14 mouse cellular contexts compared by ENCODE assay signal in the genomic region with DNA sequence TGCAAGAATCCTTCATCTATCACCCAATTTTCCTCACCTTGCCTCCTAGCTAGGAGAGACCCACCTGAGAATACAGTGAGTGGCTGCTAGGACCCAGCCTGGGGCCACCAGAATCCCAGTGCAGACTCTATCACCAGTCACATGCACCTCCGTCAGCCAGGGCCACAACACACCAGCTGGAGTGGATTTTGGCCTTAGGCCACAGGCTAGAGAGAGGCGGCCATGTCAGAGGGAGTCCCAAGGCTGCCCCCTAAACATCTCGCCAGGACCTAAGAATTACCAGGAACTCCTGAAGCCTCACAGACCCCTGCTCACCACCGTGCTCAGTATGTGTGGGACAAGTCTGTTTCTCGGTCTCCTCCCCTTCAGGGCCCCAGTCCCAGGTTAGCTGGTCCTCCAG. TPM values are rescaled to one million over a fixed set of nuclear protein-coding genes. Genes with fewer than 3 reads are reported as not detected.
A peak's percentile ranks its signal among the peaks of the same experiment; 100 is the strongest.
DNase-seq lines count a peak whose midpoint lies in the region; ATAC-seq and TF ChIP-seq lines count a peak whose summit lies in the region.
"Had no signal": no experiment of that assay in that cellular context is flagged by ENCODE, and none has a peak within 500 bp of the region (broad histone marks: within the 10 kb centered on the region; RNA-seq: fewer than 3 reads in every experiment).

No protein-coding gene starts in this region.

- no peak overlapping the region for H3K27ac ChIP-seq in liver, embryonic 13.5 days
- no peak overlapping the region for H3K27ac ChIP-seq in liver, embryonic 11.5 days (ENCODE audit: low read depth, low read length)
- H3K27ac ChIP-seq in hindbrain, embryonic 14.5 days: no peak overlapping the region
- H3K27ac ChIP-seq in heart, adult 2 months: no peak overlapping the region

- no peak for ATAC-seq in liver, embryonic 13.5 days (ENCODE audit: low read depth)
- no peak for ATAC-seq in liver, embryonic 11.5 days (replicated peaks; ENCODE audit: low FRiP score)
- no peak for ATAC-seq in hindbrain, embryonic 14.5 days (ENCODE audit: low FRiP score)
- ATAC-seq: midbrain, embryonic 16.5 days had no signal

- TF ChIP-seq CTCF in E14TG2a.4 (conservative IDR thresholded peaks at IDR 0.05; ENCODE audit: low read length): no peak
- TF ChIP-seq CTCF in heart, adult 2 months (IDR thresholded peaks at IDR 0.05): no peak

- no peak overlapping the region for H3K4me3 ChIP-seq in liver, embryonic 13.5 days (replicated peaks)
- H3K4me3 ChIP-seq in liver, embryonic 11.5 days (ENCODE audit: low read depth, low read length): no peak overlapping the region
- peak overlapping the region; percentile 94 for H3K4me3 ChIP-seq in E14TG2a.4 (replicated peaks; ENCODE audit: low read length)
- no peak overlapping the region for H3K4me3 ChIP-seq in hindbrain, embryonic 14.5 days (replicated peaks; ENCODE audit: low read length)
- no peak overlapping the region for H3K4me3 ChIP-seq in heart, adult 2 months

- H3K4me1 ChIP-seq in liver, embryonic 13.5 days (replicated peaks): peaks cover 64% of the 10 kb centered on the region
- peaks cover 40% of the 10 kb centered on the region for H3K4me1 ChIP-seq in liver, embryonic 11.5 days (replicated peaks; ENCODE audit: control insufficient read depth, insufficient read depth, low read length)
- peaks cover 72% of the 10 kb centered on the region for H3K4me1 ChIP-seq in E14TG2a.4 (replicated peaks; ENCODE audit: low read depth, low read length)
- H3K4me1 ChIP-seq in hindbrain, embryonic 14.5 days (replicated peaks; ENCODE audit: control insufficient read depth, insufficient read depth, low read length): peaks cover 5% of the 10 kb centered on the region
- no peaks in the 10 kb centered on the region; the same call in 1 of the 2 replicates for H3K4me1 ChIP-seq in heart, adult 2 months (ENCODE audit: control insufficient read depth, insufficient read depth, low read length)

- H3K4me2 ChIP-seq in liver, embryonic 13.5 days: no peak overlapping the region
- no peak overlapping the region for H3K4me2 ChIP-seq in liver, embryonic 11.5 days
- H3K4me2 ChIP-seq in hindbrain, embryonic 14.5 days (replicated peaks): no peak overlapping the region

- H3K9me3 ChIP-seq in liver, embryonic 13.5 days (replicated peaks): no peaks in the 10 kb centered on the region
- H3K9me3 ChIP-seq in liver, embryonic 11.5 days (ENCODE audit: control insufficient read depth, low read length): no peaks in the 10 kb centered on the region
- H3K9me3 ChIP-seq in E14TG2a.4 (ENCODE audit: low read length): no peaks in the 10 kb centered on the region
- H3K9me3 ChIP-seq in hindbrain, embryonic 14.5 days (ENCODE audit: control insufficient read depth, low read length): no peaks in the 10 kb centered on the region

- H3K36me3 ChIP-seq in liver, embryonic 13.5 days: no peaks in the 10 kb centered on the region
- no peaks in the 10 kb centered on the region for H3K36me3 ChIP-seq in liver, embryonic 11.5 days (ENCODE audit: control insufficient read depth, insufficient read depth, low read length)
- no peaks in the 10 kb centered on the region for H3K36me3 ChIP-seq in E14TG2a.4 (ENCODE audit: insufficient read depth, low read length)
- H3K36me3 ChIP-seq in hindbrain, embryonic 14.5 days (replicated peaks; ENCODE audit: control insufficient read depth, insufficient read depth): no peaks in the 10 kb centered on the region
- no peaks in the 10 kb centered on the region for H3K36me3 ChIP-seq in heart, adult 2 months (ENCODE audit: control insufficient read depth, insufficient read depth, low read length)

- DNase-seq in heart, adult 11 months: peak; percentile 92
- DNase-seq in heart, adult 8-10 months (ENCODE audit: low spot score): no peak
- DNase-seq in liver, embryonic 13.5 days: no peak
- no peak for DNase-seq in liver, embryonic 11.5 days (ENCODE audit: low spot score)
- no peak for DNase-seq in hindbrain, embryonic 14.5 days (ENCODE audit: low spot score)
- DNase-seq in gastrocnemius, adult 18-20 months (ENCODE audit: low spot score): no peak
- no peak for DNase-seq in heart, adult 2 months
- DNase-seq: cerebellum, postnatal 36 days; kidney, postnatal 14 days; right cerebral cortex, adult 18-20 months; thymus, postnatal 14 days had no signal

- 73% methylated on average over 5 of the region's 5 CpGs for WGBS in liver, embryonic 13.5 days (ENCODE audit: insufficient replicate concordance)
- WGBS in liver, embryonic 11.5 days: 85% methylated on average over 5 of the region's 5 CpGs
- 90% methylated on average over 5 of the region's 5 CpGs for WGBS in hindbrain, embryonic 14.5 days
- 84% methylated on average over 5 of the region's 5 CpGs for WGBS in heart, adult 2 months

- no peaks in the 10 kb centered on the region for H3K79me2 ChIP-seq in heart, adult 2 months (replicated peaks; ENCODE audit: control insufficient read depth, insufficient read depth, low read length)

- H3K9ac ChIP-seq in liver, embryonic 13.5 days: 0 out of 2 replicates have a peak overlapping the region, but pooled peaks have one; percentile 86
- H3K9ac ChIP-seq in liver, embryonic 11.5 days (ENCODE audit: low read depth, low read length): no peak overlapping the region
- peak overlapping the region; percentile 46; the same call in 1 of the 2 replicates for H3K9ac ChIP-seq in hindbrain, embryonic 14.5 days
- no peak overlapping the region for H3K9ac ChIP-seq in heart, adult 2 months (ENCODE audit: low read depth, low read length)

- intact Hi-C loops in heart, adult 2 months (cut with DNase I): loop anchor here (2.0 kb wide), 1 partner anchor 133 kb away; the partner anchor contains the start of gene Hsd3b7

- H3K27me3 ChIP-seq in liver, embryonic 13.5 days: no peaks in the 10 kb centered on the region; the same call in 1 of the 2 replicates
- no peaks in the 10 kb centered on the region for H3K27me3 ChIP-seq in liver, embryonic 11.5 days (replicated peaks; ENCODE audit: control insufficient read depth, insufficient read depth, low read length)
- H3K27me3 ChIP-seq in E14TG2a.4 (ENCODE audit: insufficient read depth, low read length): peaks cover 2% of the 10 kb centered on the region; the same call in 1 of the 2 replicates
- peaks cover 12% of the 10 kb centered on the region; the same call in 1 of the 2 replicates for H3K27me3 ChIP-seq in hindbrain, embryonic 14.5 days (ENCODE audit: control insufficient read depth, insufficient read depth, low read length)
- H3K27me3 ChIP-seq in heart, adult 2 months (ENCODE audit: control insufficient read depth, insufficient read depth, low read length): no peaks in the 10 kb centered on the region

- TF ChIP-seq POLR2A in heart, adult 2 months (IDR thresholded peaks at IDR 0.05; ENCODE audit: insufficient read depth, low read depth, low read length): no peak

- TF ChIP-seq EP300 in heart, adult 2 months (IDR thresholded peaks at IDR 0.05; ENCODE audit: insufficient read depth, low read depth, low read length): no peak

RNA-seq across cellular contexts. Expression of gene Prss8, which starts 4.2 kb away (rescaled TPM):
- not detected for total RNA-seq in heart, adult 8-10 months (2022)
- 5.8 and 6.4 TPM in 2 replicates for polyA plus RNA-seq in liver, embryonic 13.5 days (2015; fragmentation: Nextera tagmentation; extraction: Ambion mirVana)
- 3.4 and 6.3 TPM in 2 replicates for polyA plus RNA-seq in liver, embryonic 11.5 days (2014; fragmentation: Nextera tagmentation; extraction: Ambion mirVana)
- polyA plus RNA-seq in hindbrain, embryonic 14.5 days (2014; fragmentation: Nextera tagmentation; extraction: Ambion mirVana): 0.25 TPM in 2 replicates
- total RNA-seq in gastrocnemius, adult 18-20 months (2021): not detected
- total RNA-seq in heart, adult 2 months (2021): not detected
- 1.1 TPM in 1 of 2 replicates, not detected in the other for polyA plus RNA-seq in heart, adult 2 months (2012; rRNA removed)
- total RNA-seq: gastrocnemius, postnatal 4 days had no signal

RNA-seq across cellular contexts. Expression of gene Prss36, which starts 12.4 kb away (rescaled TPM):
- total RNA-seq in heart, adult 8-10 months (2022): 10 to 100 TPM in 1 of 4 experiments, 1 to 10 TPM in 3; 8.7 to 10.4 (median 8.9) TPM
- 4.0 and 4.1 TPM in 2 replicates for polyA plus RNA-seq in liver, embryonic 13.5 days (2015; fragmentation: Nextera tagmentation; extraction: Ambion mirVana)
- polyA plus RNA-seq in liver, embryonic 11.5 days (2014; fragmentation: Nextera tagmentation; extraction: Ambion mirVana): 7.9 and 9.4 TPM in 2 replicates
- polyA plus RNA-seq in hindbrain, embryonic 14.5 days (2014; fragmentation: Nextera tagmentation; extraction: Ambion mirVana): 13.1 and 14.2 TPM in 2 replicates
- total RNA-seq in gastrocnemius, adult 18-20 months (2021): 1 to 10 TPM; 6.1 to 7.1 TPM
- 1 to 10 TPM; 6.0 to 9.7 TPM for total RNA-seq in heart, adult 2 months (2021)
- 21.4 and 23.1 TPM in 2 replicates for polyA plus RNA-seq in heart, adult 2 months (2012; rRNA removed)

RNA-seq across cellular contexts. Expression of gene Kat8, which starts 21.8 kb away (rescaled TPM):
- 10 to 100 TPM; 13.6 to 16.8 (median 15.3) TPM for total RNA-seq in heart, adult 8-10 months (2022)
- polyA plus RNA-seq in liver, embryonic 13.5 days (2015; fragmentation: Nextera tagmentation; extraction: Ambion mirVana): 20.5 and 22.7 TPM in 2 replicates
- polyA plus RNA-seq in liver, embryonic 11.5 days (2014; fragmentation: Nextera tagmentation; extraction: Ambion mirVana): 44.2 and 47.0 TPM in 2 replicates
- 42.1 and 46.0 TPM in 2 replicates for polyA plus RNA-seq in hindbrain, embryonic 14.5 days (2014; fragmentation: Nextera tagmentation; extraction: Ambion mirVana)
- 10 to 100 TPM; 23.1 to 24.7 TPM for total RNA-seq in gastrocnemius, adult 18-20 months (2021)
- total RNA-seq in heart, adult 2 months (2021): 10 to 100 TPM; 13.8 to 14.6 TPM
- 10.1 and 16.9 TPM in 2 replicates for polyA plus RNA-seq in heart, adult 2 months (2012; rRNA removed)

RNA-seq across cellular contexts. Expression of gene Bckdk, which starts 30.2 kb away (rescaled TPM):
- total RNA-seq in heart, adult 8-10 months (2022): 100 to 1,000 TPM; 119 to 144 (median 142) TPM
- polyA plus RNA-seq in liver, embryonic 13.5 days (2015; fragmentation: Nextera tagmentation; extraction: Ambion mirVana): 64.4 and 70.0 TPM in 2 replicates
- 126 and 132 TPM in 2 replicates for polyA plus RNA-seq in liver, embryonic 11.5 days (2014; fragmentation: Nextera tagmentation; extraction: Ambion mirVana)
- polyA plus RNA-seq in hindbrain, embryonic 14.5 days (2014; fragmentation: Nextera tagmentation; extraction: Ambion mirVana): 65.5 and 69.2 TPM in 2 replicates
- total RNA-seq in gastrocnemius, adult 18-20 months (2021): 100 to 1,000 TPM; 169 to 173 TPM
- 100 to 1,000 TPM; 104 to 131 TPM for total RNA-seq in heart, adult 2 months (2021)
- 165 and 210 TPM in 2 replicates for polyA plus RNA-seq in heart, adult 2 months (2012; rRNA removed)

RNA-seq across cellular contexts. Expression of gene Fus, which starts 33.2 kb away (rescaled TPM):
- total RNA-seq in heart, adult 8-10 months (2022): 100 to 1,000 TPM; 129 to 232 (median 187) TPM
- 160 and 170 TPM in 2 replicates for polyA plus RNA-seq in liver, embryonic 13.5 days (2015; fragmentation: Nextera tagmentation; extraction: Ambion mirVana)
- polyA plus RNA-seq in liver, embryonic 11.5 days (2014; fragmentation: Nextera tagmentation; extraction: Ambion mirVana): 28.1 and 34.4 TPM in 2 replicates
- 39.0 and 44.2 TPM in 2 replicates for polyA plus RNA-seq in hindbrain, embryonic 14.5 days (2014; fragmentation: Nextera tagmentation; extraction: Ambion mirVana)
- total RNA-seq in gastrocnemius, adult 18-20 months (2021): 10 to 100 TPM; 83.3 to 92.1 TPM
- total RNA-seq in heart, adult 2 months (2021): 100 to 1,000 TPM; 151 to 181 TPM
- polyA plus RNA-seq in heart, adult 2 months (2012; rRNA removed): 222 and 261 TPM in 2 replicates

Comparison
In these comparisons a context has a peak if more than half of its experiments do, and no peak if none do; other contexts are left out.
1. H3K9ac ChIP-seq: peak in liver, embryonic 13.5 days (single experiment) and hindbrain, embryonic 14.5 days (single experiment); none in liver, embryonic 11.5 days (single experiment) and heart, adult 2 months (single experiment).